Mouse (Mus musculus) heart, postnatal 14 days (tissue): ENCODE results near the gene Ccdc80. TPM values are rescaled to one million over a fixed set of nuclear protein-coding genes. Genes with fewer than 3 reads are reported as not detected.

ENCODE experiments used
- total RNA-seq, 2 experiments: library from RNA; stranded (reverse); gene quantifications; 2 replicates each; pipeline ENCODE4 v1.2.3; 2021

Gene Ccdc80
- total RNA-seq, 2 experiments from 2014 or later: 95.7 to 117 TPM

Other genes with a start within 250 kb of the Ccdc80 start
- not detected for gene Cd200r2, start 226.3 kb upstream of the Ccdc80 start, total RNA-seq
- gene Cd200r3, start 149.7 kb upstream of the Ccdc80 start, total RNA-seq: under 1 TPM in 1 of 2 experiments, not detected in 1; 0.22 TPM
- gene Slc35a5, start 65.3 kb downstream of the Ccdc80 start, total RNA-seq: 10 to 100 TPM; 12.2 to 14.1 TPM
- 10 to 100 TPM; 19.3 to 22.5 TPM for gene Atg3, start 65.4 kb downstream of the Ccdc80 start, total RNA-seq
- under 1 TPM; 0.12 to 0.51 TPM for gene Btla, start 130.9 kb downstream of the Ccdc80 start, total RNA-seq